Mouse (Mus musculus) limb, embryonic 11.5 days (tissue): ENCODE measurements at regions not wholly inside any gene's neighbourhood (a gene's known extent, or its start where the extent isn't known, plus 50 kb on each side); places are given as distances from the start of the nearest gene placed in this dataset.
A peak's percentile ranks its signal among the peaks of the same experiment; 100 is the strongest.

ENCODE experiments used
- ATAC-seq: fragments of 200-750 bp; cut with Nextera tagmentation; 2 replicates; pipeline ENCODE4 v1.8.0; 2017; ENCODE audit warnings: low read depth; ENCODE audit not compliant: insufficient number of reproducible peaks, low FRiP score, low TSS enrichment
- DNase-seq: peaks from one replicate; pipeline ENCODE4 v3.0.0-alpha.2; 2015; ENCODE audit warnings: low spot score
- H3K27ac ChIP-seq: fragments of 300-500 bp; sonication (generic); replicated peaks from 2 replicates; pipeline ENCODE4 v1.5.1; 2014; ENCODE audit warnings: low read depth, mild to moderate bottlenecking, low read length
- H3K27me3 ChIP-seq: fragments of 300-500 bp; sonication (generic); 2 replicates; pipeline ENCODE4 v1.6.1; 2014; ENCODE audit warnings: mild to moderate bottlenecking, low read length, mixed read lengths; ENCODE audit not compliant: control insufficient read depth, insufficient read depth
- H3K36me3 ChIP-seq: fragments of 300-500 bp; sonication (generic); 2 replicates; pipeline ENCODE4 v1.6.1; 2014; ENCODE audit warnings: mild to moderate bottlenecking, low read length, moderate library complexity, mixed read lengths; ENCODE audit not compliant: control insufficient read depth, insufficient read depth
- H3K4me1 ChIP-seq: fragments of 300-500 bp; sonication (generic); 2 replicates; pipeline ENCODE4 v1.6.1; 2014; ENCODE audit warnings: low read length, mixed read lengths; ENCODE audit not compliant: control insufficient read depth, insufficient read depth
- H3K4me2 ChIP-seq: fragments of 300-500 bp; sonication (generic); 2 replicates; pipeline ENCODE4 v1.6.1; 2014; ENCODE audit warnings: low read depth, mild to moderate bottlenecking, moderate library complexity; ENCODE audit not compliant: severe bottlenecking
- H3K4me3 ChIP-seq: fragments of 300-500 bp; sonication (generic); 2 replicates; pipeline ENCODE4 v1.5.1; 2014; ENCODE audit warnings: low read depth, low read length
- H3K9ac ChIP-seq: fragments of 300-500 bp; sonication (generic); 2 replicates; pipeline ENCODE4 v1.6.1; 2014; ENCODE audit warnings: mild to moderate bottlenecking, low read length
- H3K9me3 ChIP-seq: fragments of 300-500 bp; sonication (generic); 2 replicates; pipeline ENCODE4 v1.6.1; 2016; ENCODE audit warnings: low read length; ENCODE audit not compliant: control insufficient read depth
- WGBS: fragments of 180-500 bp; shearing (Covaris S2); extraction: QIAGEN DNeasy Blood & Tissue Kit; methylation state at CpG from one replicate; pipeline ENCODE4 v1.1.7; 2014; 5-methylcytosine and 5-hydroxymethylcytosine counted together

GRCm38 (mm10) chr7:40766142-40766541, 132.0 kb upstream of the Vstm2b start:
- Histone ChIP-seq H3K36me3 (no peaks in the 10 kb centered on the region), H3K9ac (no peak overlapping the region), H3K4me1 (no peaks in the 10 kb centered on the region), H3K27me3 (no peaks in the 10 kb centered on the region), H3K4me3 (no peak overlapping the region), H3K27ac (no peak overlapping the region), H3K4me2 (no peak overlapping the region), H3K9me3 (no peaks in the 10 kb centered on the region)
- ATAC-seq: no peak
- 45% methylated on average over 3 of the region's 3 CpGs for WGBS
- DNase-seq: no peak

GRCm38 (mm10) chr7:40776220-40776619, 121.9 kb upstream of the Vstm2b start:
- no peaks in the 10 kb centered on the region for H3K9me3 ChIP-seq
- DNase-seq (peak; percentile 34), ATAC-seq (no peak)
- WGBS: 21% methylated on average over 4 of the region's 4 CpGs
- no peaks in the 10 kb centered on the region for H3K4me1 ChIP-seq
- H3K27ac ChIP-seq: no peak overlapping the region
- H3K4me3 ChIP-seq: no peak overlapping the region
- H3K9ac ChIP-seq: no peak overlapping the region
- no peak overlapping the region for H3K4me2 ChIP-seq
- H3K27me3 ChIP-seq: no peaks in the 10 kb centered on the region
- H3K36me3 ChIP-seq: no peaks in the 10 kb centered on the region

GRCm38 (mm10) chr7:40784906-40785305, 113.2 kb upstream of the Vstm2b start:
- no peak overlapping the region for H3K27ac ChIP-seq
- no peak overlapping the region for H3K9ac ChIP-seq
- DNase-seq (no peak), ATAC-seq (no peak)
- no peaks in the 10 kb centered on the region for H3K9me3 ChIP-seq
- no peak overlapping the region for H3K4me2 ChIP-seq
- H3K4me3 ChIP-seq: no peak overlapping the region
- no peaks in the 10 kb centered on the region for H3K27me3 ChIP-seq
- 80% methylated on average over 1 of the region's 1 CpGs for WGBS
- no peaks in the 10 kb centered on the region for H3K36me3 ChIP-seq
- no peaks in the 10 kb centered on the region for H3K4me1 ChIP-seq

GRCm38 (mm10) chr7:40786758-40787157, 111.4 kb upstream of the Vstm2b start:
- H3K4me2 ChIP-seq: no peak overlapping the region
- 82% methylated on average over 2 of the region's 2 CpGs for WGBS
- H3K27me3 ChIP-seq: no peaks in the 10 kb centered on the region
- H3K36me3 ChIP-seq: no peaks in the 10 kb centered on the region
- no peak for ATAC-seq
- DNase-seq: no peak
- H3K27ac ChIP-seq: no peak overlapping the region
- no peak overlapping the region for H3K4me3 ChIP-seq
- no peaks in the 10 kb centered on the region for H3K9me3 ChIP-seq
- no peak overlapping the region for H3K9ac ChIP-seq
- H3K4me1 ChIP-seq: no peaks in the 10 kb centered on the region

- H3K4me1 ChIP-seq: no peaks in the 10 kb centered on the region
- no peak overlapping the region for H3K9ac ChIP-seq
- 81% methylated on average over 2 of the region's 2 CpGs for WGBS
- no peaks in the 10 kb centered on the region for H3K9me3 ChIP-seq
- H3K27ac ChIP-seq: no peak overlapping the region
- H3K4me3 ChIP-seq: no peak overlapping the region
- no peaks in the 10 kb centered on the region for H3K36me3 ChIP-seq
- ATAC-seq (no peak), DNase-seq (no peak)
- H3K27me3 ChIP-seq: no peaks in the 10 kb centered on the region
- no peak overlapping the region for H3K4me2 ChIP-seq
Observed at GRCm38 (mm10) chr7:40788486-40788885, 109.6 kb upstream of the Vstm2b start.

GRCm38 (mm10) chr7:40794458-40795207, 103.5 kb upstream of the Vstm2b start:
- Histone ChIP-seq H3K9ac (no peak overlapping the region), H3K36me3 (no peaks in the 10 kb centered on the region), H3K27ac (no peak overlapping the region), H3K9me3 (no peaks in the 10 kb centered on the region), H3K4me3 (no peak overlapping the region), H3K4me2 (no peak overlapping the region), H3K27me3 (no peaks in the 10 kb centered on the region), H3K4me1 (no peaks in the 10 kb centered on the region)
- DNase-seq (no peak), ATAC-seq (no peak)
- WGBS: 79% methylated on average over 11 of the region's 11 CpGs

GRCm38 (mm10) chr7:40799794-40800193, 98.3 kb upstream of the Vstm2b start:
- no peak for DNase-seq
- peaks cover under 1% of the 10 kb centered on the region; the same call in 1 of the 2 replicates for H3K4me1 ChIP-seq
- H3K4me3 ChIP-seq: no peak overlapping the region
- H3K27me3 ChIP-seq: no peaks in the 10 kb centered on the region
- H3K9me3 ChIP-seq: no peaks in the 10 kb centered on the region
- WGBS: 78% methylated on average over 7 of the region's 7 CpGs
- H3K9ac ChIP-seq: no peak overlapping the region
- no peaks in the 10 kb centered on the region for H3K36me3 ChIP-seq
- no peak overlapping the region for H3K4me2 ChIP-seq
- ATAC-seq: no peak
- H3K27ac ChIP-seq: no peak overlapping the region

- Histone ChIP-seq H3K27me3 (no peaks in the 10 kb centered on the region), H3K4me2 (no peak overlapping the region), H3K36me3 (no peaks in the 10 kb centered on the region), H3K4me1 (peaks cover 6% of the 10 kb centered on the region; the same call in 1 of the 2 replicates), H3K27ac (no peak overlapping the region), H3K9ac (no peak overlapping the region), H3K9me3 (no peaks in the 10 kb centered on the region), H3K4me3 (no peak overlapping the region)
- DNase-seq: no peak
- ATAC-seq: no peak
- 62% methylated on average over 2 of the region's 2 CpGs for WGBS
Observed at GRCm38 (mm10) chr7:40801291-40801690, 96.8 kb upstream of the Vstm2b start.

GRCm38 (mm10) chr7:40805211-40805610, 92.9 kb upstream of the Vstm2b start:
- peaks cover 6% of the 10 kb centered on the region; the same call in 1 of the 2 replicates for H3K4me1 ChIP-seq
- no peaks in the 10 kb centered on the region for H3K36me3 ChIP-seq
- WGBS: 6% methylated on average over 2 of the region's 2 CpGs
- H3K4me3 ChIP-seq: no peak overlapping the region
- no peaks in the 10 kb centered on the region for H3K27me3 ChIP-seq
- no peaks in the 10 kb centered on the region for H3K9me3 ChIP-seq
- H3K4me2 ChIP-seq: no peak overlapping the region
- DNase-seq: no peak
- no peak overlapping the region for H3K9ac ChIP-seq
- ATAC-seq: no peak
- H3K27ac ChIP-seq: no peak overlapping the region
